Mouse (Mus musculus): ENCODE results near the gene Rrp36. TPM values are rescaled to one million over a fixed set of nuclear protein-coding genes. Genes with fewer than 3 reads are reported as not detected.

Gene Rrp36
- polyA plus RNA-seq, 2 experiments: 11.4 to 20.3 TPM

GRCm38 (mm10) chr17:46679843-46680759, 5.9 kb upstream of the Rrp36 start:
- WGBS (ENCODE audit: insufficient replicate concordance): under 1% methylated on average over 34 of the region's 34 CpGs
- H3K4me3 ChIP-seq (ENCODE audit: insufficient read depth in 1 of 2, low read depth in 2 of 2, low read length in 2 of 2): peak overlapping the region; percentile 65 to 69
- DNase-seq (ENCODE audit: low read depth in 3 of 3, low spot score in 3 of 3) (peak in 1 of 3 experiments; percentile 40), ATAC-seq (ENCODE audit: insufficient read depth) (peak; percentile 0; the same call in 1 of the 2 replicates)
- H3K27me3 ChIP-seq (ENCODE audit: control insufficient read depth, insufficient read depth, low read length): no peaks in the 10 kb centered on the region
- peaks cover 14 to 19% of the 10 kb centered on the region in 2 experiments for H3K4me1 ChIP-seq (replicated peaks; ENCODE audit: control insufficient read depth in 2 of 2, insufficient read depth in 2 of 2, low read length in 1 of 2)
- H3K27ac ChIP-seq: peak overlapping the region; percentile 19
- no peak for TF ChIP-seq EP300 (IDR thresholded peaks at IDR 0.05; ENCODE audit: low read depth)
- TF ChIP-seq CTCF (IDR thresholded peaks at IDR 0.05; ENCODE audit: low read depth): peak; percentile 51
- no peaks in the 10 kb centered on the region for H3K9me3 ChIP-seq (ENCODE audit: control insufficient read depth, low read length)
- H3K9ac ChIP-seq (replicated peaks): peak overlapping the region; percentile 76
- H3K4me2 ChIP-seq (ENCODE audit: low read depth): peak overlapping the region; percentile 88
- peaks cover 29% of the 10 kb centered on the region for H3K36me3 ChIP-seq (replicated peaks; ENCODE audit: control insufficient read depth, insufficient read depth, low read depth)

DNA sequence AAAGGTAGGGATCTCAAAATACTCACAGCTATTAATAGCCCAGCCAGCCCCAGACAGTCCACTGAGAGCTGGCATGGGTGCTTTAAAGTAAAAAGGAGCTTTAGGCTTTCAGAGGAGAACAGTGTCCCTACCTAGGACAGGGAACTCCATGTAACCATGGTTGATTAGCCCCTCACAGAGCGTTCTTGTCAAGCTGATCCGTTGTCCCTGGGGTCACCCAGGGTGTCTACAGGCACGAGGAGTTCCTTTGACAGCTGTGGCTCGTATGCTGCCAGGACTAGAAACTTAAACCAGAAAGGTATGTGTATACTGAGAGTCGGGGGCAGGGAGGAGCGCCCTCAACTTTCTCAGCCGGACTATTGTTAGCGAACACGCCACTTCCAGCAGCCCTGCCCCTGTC, 4.8 kb upstream of the Rrp36 start:
- ATAC-seq (ENCODE audit: insufficient read depth): no peak
- 68% methylated on average over 9 of the region's 9 CpGs for WGBS (ENCODE audit: insufficient replicate concordance)

GRCm38 (mm10) chr17:46678416-46678815, 4.3 kb upstream of the Rrp36 start, which contains the start of gene Mea1:
Mea1 (plus strand) TSS chr17:46678793.
- no peak for ATAC-seq (ENCODE audit: insufficient read depth)
- Histone ChIP-seq H3K4me1 (replicated peaks; ENCODE audit: control insufficient read depth in 2 of 2, insufficient read depth in 2 of 2, low read length in 1 of 2) (peaks cover 19 to 24% of the 10 kb centered on the region in 2 experiments), H3K36me3 (replicated peaks; ENCODE audit: control insufficient read depth, insufficient read depth, low read depth) (peaks cover 25% of the 10 kb centered on the region), H3K4me2 (ENCODE audit: low read depth) (peak within 1 kb of the TSS; percentile 88), H3K27me3 (ENCODE audit: control insufficient read depth, insufficient read depth, low read length) (no peaks in the 10 kb centered on the region), H3K4me3 (ENCODE audit: insufficient read depth in 1 of 2, low read depth in 2 of 2, low read length in 2 of 2) (peak within 1 kb of the TSS; percentile 65 to 69), H3K9me3 (ENCODE audit: control insufficient read depth, low read length) (no peaks in the 10 kb centered on the region), H3K9ac (replicated peaks) (peak within 1 kb of the TSS; percentile 76), H3K27ac (peak within 1 kb of the TSS; percentile 19)
- TF ChIP-seq EP300 (IDR thresholded peaks at IDR 0.05; ENCODE audit: low read depth) (no peak), CTCF (IDR thresholded peaks at IDR 0.05; ENCODE audit: low read depth) (no peak)
- WGBS (ENCODE audit: insufficient replicate concordance): 80% methylated on average over 8 of the region's 9 CpGs
- no peak for DNase-seq (ENCODE audit: low read depth in 3 of 3, low spot score in 3 of 3)

More for the DNA sequence above, 4.8 kb upstream of the Rrp36 start:
- no peak overlapping the region for H3K27ac ChIP-seq
- no peak for DNase-seq (ENCODE audit: low read depth in 3 of 3, low spot score in 3 of 3)
- H3K36me3 ChIP-seq (replicated peaks; ENCODE audit: control insufficient read depth, insufficient read depth, low read depth): peaks cover 25% of the 10 kb centered on the region
- no peaks in the 10 kb centered on the region for H3K27me3 ChIP-seq (ENCODE audit: control insufficient read depth, insufficient read depth, low read length)
- TF ChIP-seq EP300 (IDR thresholded peaks at IDR 0.05; ENCODE audit: low read depth) (no peak), CTCF (IDR thresholded peaks at IDR 0.05; ENCODE audit: low read depth) (no peak)
- peak overlapping the region; percentile 88 for H3K4me2 ChIP-seq (ENCODE audit: low read depth)
- no peaks in the 10 kb centered on the region for H3K9me3 ChIP-seq (ENCODE audit: control insufficient read depth, low read length)
- H3K9ac ChIP-seq (replicated peaks): no peak overlapping the region
- no peak overlapping the region for H3K4me3 ChIP-seq (ENCODE audit: insufficient read depth in 1 of 2, low read depth in 2 of 2, low read length in 2 of 2)
- peaks cover 19 to 24% of the 10 kb centered on the region in 2 experiments for H3K4me1 ChIP-seq (replicated peaks; ENCODE audit: control insufficient read depth in 2 of 2, insufficient read depth in 2 of 2, low read length in 1 of 2)

GRCm38 (mm10) chr17:46674530-46675283, 555 bp upstream of the Rrp36 start:
- Histone ChIP-seq H3K36me3 (replicated peaks; ENCODE audit: control insufficient read depth, insufficient read depth, low read depth) (peaks cover 24% of the 10 kb centered on the region), H3K4me3 (ENCODE audit: insufficient read depth in 1 of 2, low read depth in 2 of 2, low read length in 2 of 2) (peak overlapping the region; percentile 47 to 69), H3K4me2 (ENCODE audit: low read depth) (peak overlapping the region; percentile 73), H3K9me3 (ENCODE audit: control insufficient read depth, low read length) (no peaks in the 10 kb centered on the region), H3K27me3 (ENCODE audit: control insufficient read depth, insufficient read depth, low read length) (no peaks in the 10 kb centered on the region), H3K27ac (peak overlapping the region; percentile 48), H3K9ac (replicated peaks) (peak overlapping the region; percentile 55), H3K4me1 (replicated peaks; ENCODE audit: control insufficient read depth in 2 of 2, insufficient read depth in 2 of 2, low read length in 1 of 2) (peaks cover 13 to 21% of the 10 kb centered on the region in 2 experiments)
- TF ChIP-seq CTCF (IDR thresholded peaks at IDR 0.05; ENCODE audit: low read depth): no peak
- no peak for TF ChIP-seq EP300 (IDR thresholded peaks at IDR 0.05; ENCODE audit: low read depth)
- ATAC-seq (ENCODE audit: insufficient read depth) (peak; percentile 16), DNase-seq (ENCODE audit: low read depth in 3 of 3, low spot score in 3 of 3) (no peak)
- 37% methylated on average over 15 of the region's 15 CpGs for WGBS (ENCODE audit: insufficient replicate concordance)
